Mouse (Mus musculus) intestine, postnatal 0 days (tissue): ENCODE results near the gene Pnma5. TPM values are rescaled to one million over a fixed set of nuclear protein-coding genes. Genes with fewer than 3 reads are reported as not detected.
A peak's percentile ranks its signal among the peaks of the same experiment; 100 is the strongest.

Experiments
- ATAC-seq: fragments of 200-750 bp; cut with Nextera tagmentation; 2 replicates; pipeline ENCODE4 v1.8.0; 2017; ENCODE audit warnings: mild to moderate bottlenecking, moderate TSS enrichment, moderate library complexity
- H3K27ac ChIP-seq: fragments of 300-500 bp; sonication (generic); 2 replicates; pipeline ENCODE4 v1.5.1; 2014; ENCODE audit warnings: mild to moderate bottlenecking, low read depth, low read length, moderate library complexity
- H3K27me3 ChIP-seq: fragments of 300-500 bp; sonication (generic); replicated peaks from 2 replicates; pipeline ENCODE4 v1.6.1; 2014; ENCODE audit warnings: low read length, mixed read lengths; ENCODE audit not compliant: control insufficient read depth, insufficient read depth
- H3K36me3 ChIP-seq: fragments of 300-500 bp; sonication (generic); 2 replicates; pipeline ENCODE4 v1.6.1; 2014; ENCODE audit warnings: mild to moderate bottlenecking, moderate library complexity; ENCODE audit not compliant: control insufficient read depth, insufficient read depth
- H3K4me1 ChIP-seq: fragments of 300-500 bp; sonication (generic); replicated peaks from 2 replicates; pipeline ENCODE4 v1.6.1; 2014; ENCODE audit warnings: antibody characterized with exemption, low read length, mixed read lengths; ENCODE audit not compliant: control insufficient read depth, insufficient read depth
- H3K4me2 ChIP-seq: fragments of 300-500 bp; sonication (generic); replicated peaks from 2 replicates; pipeline ENCODE4 v1.6.1; 2014; ENCODE audit warnings: low read depth, mild to moderate bottlenecking, moderate library complexity
- H3K4me3 ChIP-seq: fragments of 300-500 bp; sonication (generic); 2 replicates; pipeline ENCODE4 v1.5.1; 2014; ENCODE audit warnings: low read depth, low read length
- H3K9ac ChIP-seq: fragments of 300-500 bp; sonication (generic); 2 replicates; pipeline ENCODE4 v1.6.1; 2014; ENCODE audit warnings: mild to moderate bottlenecking, low read depth, low read length
- H3K9me3 ChIP-seq: fragments of 300-500 bp; sonication (generic); 2 replicates; pipeline ENCODE4 v1.6.1; 2016; ENCODE audit warnings: mixed run types; ENCODE audit not compliant: control insufficient read depth
- CTCF ChIP-seq: sonication (generic); IDR thresholded peaks from 2 replicates; pipeline ENCODE4 v1.5.1; 2016; ENCODE audit warnings: low read depth, mild to moderate bottlenecking, control low read depth, antibody characterized with exemption, moderate library complexity
- WGBS: fragments of 180-500 bp; shearing (Covaris S2); extraction: QIAGEN DNeasy Blood & Tissue Kit; methylation state at CpG from one replicate; pipeline ENCODE4 v1.1.7; 2014; 5-methylcytosine and 5-hydroxymethylcytosine counted together
- polyA plus RNA-seq: library from polyadenylated mRNA; unstranded; fragments of >200 nt; fragmentation: Nextera tagmentation; extraction: Ambion mirVana; gene quantifications from 2 replicates; pipeline ENCODE4 v1.2.1, GENCODE M21; 2015

Pnma5 gene
- polyA plus RNA-seq, 1 experiment from 2014 or later, result not detected

- no peak overlapping the region for H3K9ac ChIP-seq
- no peaks in the 10 kb centered on the region for H3K4me1 ChIP-seq
- no peak overlapping the region for H3K4me2 ChIP-seq
- no peak for ATAC-seq
- TF ChIP-seq CTCF, result no peak
- H3K36me3 ChIP-seq, result no peaks in the 10 kb centered on the region
- H3K9me3 ChIP-seq, result no peaks in the 10 kb centered on the region
- no peak overlapping the region for H3K27ac ChIP-seq
- 74% methylated on average over 1 of the region's 1 CpGs for WGBS
- H3K4me3 ChIP-seq, result no peak overlapping the region
- no peaks in the 10 kb centered on the region for H3K27me3 ChIP-seq
Measured at GRCm38 (mm10) chrX:73061528-73061927, 24.6 kb upstream of the Pnma5 start.

DNA sequence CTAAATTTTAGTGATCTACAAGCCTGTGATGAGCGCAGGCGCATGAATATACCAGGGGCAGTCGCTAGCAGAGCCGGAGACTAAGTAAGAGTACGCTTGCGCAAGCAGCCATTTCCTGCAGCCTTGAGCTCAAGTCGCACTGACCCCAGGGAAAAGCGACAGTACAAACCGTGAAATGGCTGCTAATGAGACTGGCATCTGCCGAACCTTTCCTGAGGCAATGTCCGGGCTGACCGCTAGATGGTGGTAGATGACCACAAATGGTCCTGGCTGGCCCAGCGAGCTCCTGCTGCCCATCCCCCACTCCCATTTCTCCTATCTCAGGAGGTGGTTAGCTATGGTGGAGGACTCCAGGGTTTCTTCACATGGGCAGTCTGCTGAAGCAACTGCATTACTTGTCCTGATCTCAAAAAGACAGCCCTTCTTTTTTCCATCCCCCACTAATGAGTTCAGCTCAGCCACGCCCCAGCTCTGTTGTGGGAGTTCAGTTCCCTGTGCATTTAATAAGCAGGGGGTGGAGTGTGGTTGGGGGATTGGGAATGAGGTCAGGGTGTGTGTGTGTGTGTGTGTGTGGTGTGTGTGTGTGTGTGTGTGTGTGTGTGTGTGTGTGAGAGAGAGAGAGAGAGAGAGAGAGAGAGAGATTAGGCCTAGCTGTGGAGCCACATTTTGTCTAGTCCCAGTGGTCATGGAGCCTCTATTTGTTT, 17.1 kb upstream of the Pnma5 start:
- H3K9me3 ChIP-seq, result no peaks in the 10 kb centered on the region
- H3K9ac ChIP-seq, result no peak overlapping the region
- H3K4me3 ChIP-seq, result no peak overlapping the region
- no peaks in the 10 kb centered on the region for H3K36me3 ChIP-seq
- H3K27ac ChIP-seq, result no peak overlapping the region
- no peak overlapping the region for H3K4me2 ChIP-seq
- WGBS, result 23% methylated on average over 13 of the region's 14 CpGs
- H3K4me1 ChIP-seq, result no peaks in the 10 kb centered on the region
- TF ChIP-seq CTCF, result peak; percentile 92
- no peaks in the 10 kb centered on the region for H3K27me3 ChIP-seq
- peak; percentile 86 for ATAC-seq

GRCm38 (mm10) chrX:73039666-73040065, 2.8 kb upstream of the Pnma5 start:
- no peak for TF ChIP-seq CTCF

GRCm38 (mm10) chrX:73038831-73039230, 1.9 kb upstream of the Pnma5 start:
- H3K36me3 ChIP-seq, result no peaks in the 10 kb centered on the region
- H3K9ac ChIP-seq, result no peak overlapping the region
- no peak overlapping the region for H3K4me2 ChIP-seq
- no peak overlapping the region for H3K27ac ChIP-seq
- no peaks in the 10 kb centered on the region for H3K9me3 ChIP-seq
- H3K27me3 ChIP-seq, result no peaks in the 10 kb centered on the region
- H3K4me3 ChIP-seq, result no peak overlapping the region
- TF ChIP-seq CTCF, result no peak
- 84% methylated on average over 8 of the region's 8 CpGs for WGBS
- ATAC-seq, result no peak
- no peaks in the 10 kb centered on the region for H3K4me1 ChIP-seq

More at GRCm38 (mm10) chrX:73039666-73040065, 2.8 kb upstream of the Pnma5 start:
- H3K9ac ChIP-seq, result no peak overlapping the region
- no peak overlapping the region for H3K4me3 ChIP-seq
- no peaks in the 10 kb centered on the region for H3K27me3 ChIP-seq
- H3K4me1 ChIP-seq, result no peaks in the 10 kb centered on the region
- no peaks in the 10 kb centered on the region for H3K9me3 ChIP-seq
- no peak overlapping the region for H3K4me2 ChIP-seq
- no peaks in the 10 kb centered on the region for H3K36me3 ChIP-seq
- no peak for ATAC-seq
- WGBS, result 81% methylated on average over 12 of the region's 12 CpGs
- H3K27ac ChIP-seq, result no peak overlapping the region

- WGBS, result 50% methylated on average over 4 of the region's 4 CpGs
- Histone ChIP-seq H3K36me3 (no peaks in the 10 kb centered on the region), H3K4me3 (no peak overlapping the region), H3K27ac (no peak overlapping the region), H3K4me1 (no peaks in the 10 kb centered on the region), H3K9me3 (no peaks in the 10 kb centered on the region), H3K4me2 (no peak overlapping the region), H3K27me3 (no peaks in the 10 kb centered on the region), H3K9ac (no peak overlapping the region)
- TF ChIP-seq CTCF, result peak; percentile 11; the same call in 1 of the 2 replicates
- ATAC-seq, result no peak
Measured at GRCm38 (mm10) chrX:73012846-73013245, 24.1 kb downstream of the Pnma5 start.

DNA sequence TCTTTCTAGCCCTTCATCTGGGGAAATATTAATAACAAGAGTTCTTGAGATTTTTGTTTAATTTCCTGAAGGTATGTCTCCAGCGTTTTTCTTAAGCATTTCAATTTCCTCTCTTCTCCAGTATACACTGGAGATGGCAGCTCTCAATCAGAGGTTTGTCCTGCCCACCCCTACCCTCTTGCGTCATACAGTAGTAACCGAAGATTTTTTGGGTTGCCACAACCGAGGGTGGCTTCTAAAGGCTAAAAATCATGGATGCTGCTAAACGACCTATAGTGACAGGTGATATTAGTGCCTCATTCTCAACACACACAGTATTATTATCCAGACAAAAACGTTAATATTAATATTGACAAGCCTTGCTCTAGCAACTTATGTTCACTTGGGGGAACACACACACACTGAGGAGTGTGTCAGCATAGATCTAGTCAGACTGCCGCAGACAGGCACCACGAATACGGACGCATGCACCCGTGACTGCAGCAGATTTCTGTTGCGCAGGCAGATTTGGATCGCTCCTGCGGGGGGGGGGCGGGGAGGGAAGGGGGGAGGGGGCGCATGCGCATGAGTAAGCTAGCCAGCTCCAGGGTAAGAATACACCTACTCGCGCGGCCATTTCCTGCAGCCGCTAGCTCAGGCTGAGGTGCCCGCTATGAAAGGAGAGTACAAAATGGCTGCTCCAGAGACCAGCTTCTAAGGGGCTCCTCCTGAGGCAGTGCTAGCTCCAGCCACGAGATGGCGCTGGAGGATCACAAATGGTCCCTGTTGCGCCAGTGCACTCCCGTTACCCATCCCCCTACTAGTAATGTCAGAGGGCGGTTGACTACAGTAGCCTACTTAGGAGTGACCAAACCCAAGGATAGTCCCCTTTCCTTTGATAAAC, 29.1 kb downstream of the Pnma5 start:
- no peaks in the 10 kb centered on the region for H3K9me3 ChIP-seq
- H3K9ac ChIP-seq, result no peak overlapping the region
- TF ChIP-seq CTCF, result peak; percentile 86
- H3K4me1 ChIP-seq, result no peaks in the 10 kb centered on the region
- H3K27ac ChIP-seq, result no peak overlapping the region
- 23% methylated on average over 23 of the region's 27 CpGs for WGBS
- no peaks in the 10 kb centered on the region for H3K36me3 ChIP-seq
- peak overlapping the region; percentile 26 for H3K4me3 ChIP-seq
- ATAC-seq, result peak; percentile 99
- 0 out of 2 replicates have a peak, but pooled peaks cover 2% of the 10 kb centered on the region for H3K27me3 ChIP-seq
- peak overlapping the region; percentile 56 for H3K4me2 ChIP-seq
